Comparison of ENCODE assay signal across 20 mouse cellular contexts in genomic region chr5:66351064-66351463, GRCm38 (mm10).
DNase-seq lines count a peak whose midpoint lies in the region; ATAC-seq and TF ChIP-seq lines count a peak whose summit lies in the region.
"Had no signal": no experiment of that assay in that cellular context is flagged by ENCODE, and none has a peak within 500 bp of the region (broad histone marks: within the 10 kb centered on the region; RNA-seq: fewer than 3 reads in every experiment).

No protein-coding gene starts in this region.

- H3K27ac ChIP-seq in limb, embryonic 14.5 days (replicated peaks; ENCODE audit: low read depth, low read length) = no peak overlapping the region
- H3K27ac ChIP-seq in forebrain, embryonic 16.5 days (ENCODE audit: low read length) = no peak overlapping the region
- H3K27ac ChIP-seq: embryonic facial prominence, embryonic 15.5 days; forebrain, embryonic 10.5 days; hindbrain, embryonic 14.5 days; lung, embryonic 15.5 days; midbrain, embryonic 10.5 days had no signal

- peak; percentile 24 for DNase-seq in heart, adult 8-10 months (ENCODE audit: low spot score)
- no peak for DNase-seq in heart, postnatal 36 days
- DNase-seq in kidney, postnatal 10 days = peak; percentile 46
- DNase-seq in kidney, adult 18-20 months = no peak
- DNase-seq in kidney, postnatal 36 days = peak; percentile 40 to 42
- DNase-seq in limb, embryonic 14.5 days (ENCODE audit: low spot score) = no peak
- no peak for DNase-seq in yolk sac, embryonic 10.5 days (ENCODE audit: low spot score)
- DNase-seq: adrenal gland, postnatal 36 days; cerebellum, adult 8-10 months; gastrocnemius, postnatal 10 days; right cerebral cortex, postnatal 14 days; thymus, postnatal 14 days had no signal

- H3K4me2 ChIP-seq in limb, embryonic 14.5 days (replicated peaks; ENCODE audit: low read depth, low read length, severe bottlenecking) = 0 out of 2 replicates have a peak overlapping the region, but pooled peaks have one; percentile 19
- no peak overlapping the region for H3K4me2 ChIP-seq in forebrain, embryonic 16.5 days (ENCODE audit: low read length)
- H3K4me2 ChIP-seq: embryonic facial prominence, embryonic 15.5 days; hindbrain, embryonic 14.5 days; lung, embryonic 15.5 days; neural tube, embryonic 13.5 days had no signal

- intact Hi-C loops in heart, postnatal 36 days (cut with DNase I) = no loop called here

- WGBS in limb, embryonic 14.5 days = 31% methylated on average over 12 of the region's 12 CpGs
- 78% methylated on average over 12 of the region's 12 CpGs for WGBS in forebrain, embryonic 16.5 days

- no peaks in the 10 kb centered on the region for H3K9me3 ChIP-seq in limb, embryonic 14.5 days (ENCODE audit: control insufficient read depth, low read length)
- H3K9me3 ChIP-seq in forebrain, embryonic 16.5 days (ENCODE audit: control insufficient read depth, low read length) = no peaks in the 10 kb centered on the region
- H3K9me3 ChIP-seq: embryonic facial prominence, embryonic 15.5 days; lung, embryonic 15.5 days; midbrain, embryonic 10.5 days; neural tube, embryonic 13.5 days had no signal

- peaks cover 8% of the 10 kb centered on the region for H3K4me1 ChIP-seq in limb, embryonic 14.5 days (ENCODE audit: control insufficient read depth, insufficient read depth, low read length)
- H3K4me1 ChIP-seq in forebrain, embryonic 16.5 days (replicated peaks; ENCODE audit: control insufficient read depth, insufficient read depth, low read length) = no peaks in the 10 kb centered on the region
- H3K4me1 ChIP-seq: embryonic facial prominence, embryonic 15.5 days; lung, embryonic 15.5 days had no signal

- H3K27me3 ChIP-seq in limb, embryonic 14.5 days (ENCODE audit: control insufficient read depth, insufficient read depth, low read length) = no peaks in the 10 kb centered on the region
- no peaks in the 10 kb centered on the region for H3K27me3 ChIP-seq in forebrain, embryonic 16.5 days (replicated peaks; ENCODE audit: control insufficient read depth, insufficient read depth, low read length)
- H3K27me3 ChIP-seq: embryonic facial prominence, embryonic 15.5 days; lung, embryonic 15.5 days; neural tube, embryonic 13.5 days had no signal

- H3K36me3 ChIP-seq in limb, embryonic 14.5 days (ENCODE audit: control insufficient read depth, insufficient read depth, low read length) = no peaks in the 10 kb centered on the region; the same call in 1 of the 2 replicates
- H3K36me3 ChIP-seq in forebrain, embryonic 16.5 days (ENCODE audit: control insufficient read depth, insufficient read depth) = no peaks in the 10 kb centered on the region
- H3K36me3 ChIP-seq: embryonic facial prominence, embryonic 15.5 days; lung, embryonic 15.5 days; neural tube, embryonic 13.5 days had no signal

- ATAC-seq in limb, embryonic 14.5 days (ENCODE audit: low FRiP score, low read depth) = no peak
- ATAC-seq in forebrain, embryonic 16.5 days = no peak
- ATAC-seq: intestine, embryonic 16.5 days had no signal

- no peak for TF ChIP-seq POLR2A in limb, embryonic 14.5 days (IDR thresholded peaks at IDR 0.05; ENCODE audit: borderline replicate concordance, extremely low read depth, insufficient read depth, insufficient read length)

- H3K4me3 ChIP-seq in limb, embryonic 14.5 days (replicated peaks; ENCODE audit: low read length) = no peak overlapping the region
- H3K4me3 ChIP-seq in forebrain, embryonic 16.5 days (replicated peaks; ENCODE audit: low read length) = no peak overlapping the region
- H3K4me3 ChIP-seq: embryonic facial prominence, embryonic 15.5 days; forebrain, embryonic 10.5 days; lung, embryonic 15.5 days; midbrain, embryonic 10.5 days; neural tube, embryonic 13.5 days had no signal

- no peak overlapping the region for H3K9ac ChIP-seq in limb, embryonic 14.5 days (ENCODE audit: low read depth, low read length, severe bottlenecking)
- no peak overlapping the region for H3K9ac ChIP-seq in forebrain, embryonic 16.5 days (replicated peaks; ENCODE audit: low read depth, low read length)
- H3K9ac ChIP-seq: embryonic facial prominence, embryonic 15.5 days; hindbrain, embryonic 14.5 days; lung, embryonic 15.5 days; neural tube, embryonic 13.5 days had no signal

Comparison
In these comparisons a context has a peak if more than half of its experiments do, and no peak if none do; other contexts are left out.
1. DNase-seq: peak in heart, adult 8-10 months (single experiment), kidney, postnatal 10 days (single experiment) and kidney, postnatal 36 days (2 of 2); none in heart, postnatal 36 days (0 of 2), kidney, adult 18-20 months (single experiment), limb, embryonic 14.5 days (single experiment) and yolk sac, embryonic 10.5 days (single experiment).